Mouse (Mus musculus) thymus, postnatal 25 days (tissue): ENCODE results near the gene Gm10142.
"Not testable (repeated sequence)": the region's sequence is repeated elsewhere in the genome, so short reads cannot be mapped to it uniquely, and the experiment has no call there.

Experiments
- DNase-seq: peaks from one replicate; pipeline ENCODE4 v3.0.0; 2022

The Gm10142 gene

DNA sequence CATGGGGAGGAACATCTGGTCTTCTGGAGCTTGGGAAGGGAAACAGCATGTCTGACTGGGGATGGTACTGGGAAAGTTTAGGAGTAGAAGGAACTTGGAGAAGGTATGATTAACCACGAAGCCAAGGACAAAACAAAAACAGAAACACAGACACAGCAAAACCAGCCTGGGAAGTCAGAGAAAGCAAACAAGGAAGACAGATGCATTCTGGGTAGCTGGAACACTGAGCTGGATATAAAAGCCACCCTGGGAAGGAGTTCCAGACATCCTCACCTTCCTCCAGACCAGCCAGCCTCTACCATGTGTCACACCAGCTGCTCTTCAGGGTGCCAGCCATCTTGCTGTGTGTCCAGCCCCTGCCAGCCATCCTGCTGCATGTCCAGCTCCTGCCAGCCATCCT lies at the start of gene Gm10142:
TSS of gene Gm10142 (plus strand) at position 301 of the 400 bp plus-strand sequence.
- no peak for DNase-seq

DNA sequence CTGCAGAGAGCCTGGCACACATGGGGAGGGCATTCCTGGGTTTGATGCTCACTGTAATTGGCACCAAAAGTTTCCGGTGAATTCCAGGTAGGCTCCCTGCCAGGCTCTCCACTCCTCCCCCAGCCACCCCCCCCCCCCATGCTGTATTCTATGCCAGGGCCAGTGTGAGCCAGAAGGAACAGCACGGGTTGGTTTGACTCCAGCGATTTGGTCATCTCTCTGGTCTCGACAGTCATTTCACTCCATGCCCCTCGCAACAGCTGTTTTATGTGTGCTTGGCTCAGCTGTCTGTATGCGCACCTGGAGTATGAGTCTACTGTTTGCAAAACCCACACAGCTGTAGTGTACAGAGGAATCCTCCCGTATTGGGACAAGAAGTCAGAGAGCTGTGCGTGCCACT lies 49.3 kb upstream of the Gm10142 start:
- peak; percentile 18 for DNase-seq

DNA sequence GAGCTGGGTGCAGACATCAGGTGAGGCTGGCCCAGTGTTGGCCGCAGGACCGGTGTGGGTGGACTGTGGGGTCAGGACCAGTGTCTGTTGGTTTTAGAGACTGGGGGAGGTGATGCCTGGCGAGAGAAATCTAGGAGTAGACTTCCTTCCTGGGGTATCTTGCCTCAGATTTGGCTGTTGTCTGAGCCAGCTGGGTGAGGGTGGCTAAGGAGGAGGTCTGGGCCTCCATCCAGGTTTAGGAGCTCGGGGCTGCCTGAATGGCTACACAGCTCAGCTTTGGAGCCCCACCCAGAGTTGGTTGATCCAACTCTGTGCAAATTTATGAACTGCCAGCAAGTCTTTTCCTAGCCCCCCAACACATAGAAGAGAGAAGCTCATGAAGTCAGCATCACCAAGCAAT lies 48.2 kb upstream of the Gm10142 start:
- no peak for DNase-seq

DNA sequence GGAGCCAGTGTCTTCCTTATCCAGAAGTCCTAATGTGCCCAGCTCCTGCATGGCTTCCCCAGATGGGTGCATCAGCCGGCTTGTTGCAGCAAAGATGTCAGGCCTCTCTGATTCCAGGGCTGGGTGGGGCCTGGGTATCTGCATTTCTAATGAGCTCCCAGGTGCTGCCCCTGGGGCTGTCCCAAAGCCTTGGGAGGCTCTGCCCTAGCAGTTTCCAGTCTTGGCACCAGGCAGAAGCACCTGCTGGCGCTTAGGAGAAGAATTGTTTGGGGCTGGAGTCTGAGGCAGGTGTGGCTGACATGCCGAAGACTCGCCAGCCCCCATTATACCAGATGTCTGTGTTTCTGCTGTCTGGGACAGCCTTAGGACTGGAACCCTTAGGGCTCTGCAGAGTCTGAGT lies 44.9 kb upstream of the Gm10142 start:
- no peak for DNase-seq

DNA sequence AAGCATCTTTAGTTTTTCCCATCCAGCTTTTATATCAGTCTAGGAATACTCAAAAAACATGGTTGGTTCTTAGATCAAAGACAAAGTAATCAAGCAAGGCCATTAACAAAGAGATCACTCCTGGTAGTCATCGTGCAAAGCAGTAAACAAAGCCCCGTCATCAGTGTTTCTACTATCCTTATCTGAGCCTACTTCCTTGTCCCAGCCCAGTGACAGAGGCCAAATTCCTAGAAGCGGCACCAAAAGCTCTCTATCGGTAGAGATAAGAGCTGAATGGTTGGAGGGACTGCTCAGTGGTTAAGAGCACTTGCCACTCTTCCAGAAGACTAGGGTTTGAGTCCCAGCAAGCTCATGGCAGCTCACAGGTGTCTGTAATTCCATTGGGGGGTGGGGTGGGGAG lies 44.1 kb upstream of the Gm10142 start:
- DNase-seq = no peak

DNA sequence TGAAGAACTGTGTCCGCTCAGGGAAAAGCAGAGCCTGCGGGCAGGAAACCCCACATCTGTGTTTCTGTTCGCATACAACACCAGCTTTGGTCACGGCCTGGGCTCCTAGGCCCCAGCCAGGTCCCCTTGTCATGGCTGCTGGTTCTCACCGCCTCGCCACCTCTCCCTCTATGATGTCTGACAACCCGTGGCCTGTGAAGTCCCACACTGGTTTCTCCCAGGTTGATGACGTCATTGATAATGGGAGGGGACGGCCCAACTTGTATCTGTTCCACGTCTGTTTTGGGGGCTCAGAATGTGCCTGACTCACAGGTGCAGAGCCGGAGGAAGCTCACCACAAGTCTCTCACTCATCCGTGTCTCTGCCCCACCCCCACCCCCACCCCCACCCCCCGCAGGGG lies 41.8 kb upstream of the Gm10142 start:
- peak; percentile 66 for DNase-seq

DNA sequence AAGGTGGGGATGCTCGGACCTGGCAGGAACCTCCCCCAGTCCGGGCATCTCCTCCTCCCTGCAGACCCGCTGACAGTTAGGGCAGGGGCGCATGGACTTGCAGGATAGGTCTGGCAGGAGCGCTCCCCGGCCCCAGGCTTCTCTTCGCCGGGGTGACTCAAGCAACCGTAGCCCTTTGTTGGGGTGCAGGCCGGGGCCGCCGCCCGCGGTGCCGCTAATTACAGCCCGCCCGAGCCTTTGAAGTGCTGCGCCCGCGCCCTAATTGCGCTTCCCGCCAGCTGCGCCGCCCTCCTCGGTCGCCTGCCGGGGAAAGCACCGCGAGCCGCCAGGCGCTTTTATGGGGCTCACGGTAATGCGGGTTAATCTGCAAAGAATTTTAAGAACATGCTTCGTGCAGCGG lies 38.0 kb upstream of the Gm10142 start:
- DNase-seq = peak; percentile 40

DNA sequence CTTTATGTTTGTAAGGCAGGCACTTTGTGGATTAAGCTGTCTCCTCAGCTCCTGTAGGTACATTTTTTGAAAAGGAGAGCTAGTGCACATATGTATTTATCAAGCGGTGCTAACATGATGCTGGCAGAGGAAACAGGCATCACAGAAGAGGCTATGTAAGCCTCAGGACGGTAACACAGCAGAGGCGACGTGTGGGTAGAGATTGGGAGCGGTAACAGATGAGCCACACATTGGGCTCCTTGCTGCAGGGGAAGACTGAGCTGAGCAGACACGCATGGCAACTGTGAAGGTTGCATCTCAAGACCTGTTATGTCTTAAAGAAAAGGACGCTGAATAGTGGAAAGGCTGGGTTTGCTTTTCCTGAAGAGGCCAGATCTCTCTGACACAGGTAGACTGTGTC lies 32.6 kb upstream of the Gm10142 start:
- no peak for DNase-seq

DNA sequence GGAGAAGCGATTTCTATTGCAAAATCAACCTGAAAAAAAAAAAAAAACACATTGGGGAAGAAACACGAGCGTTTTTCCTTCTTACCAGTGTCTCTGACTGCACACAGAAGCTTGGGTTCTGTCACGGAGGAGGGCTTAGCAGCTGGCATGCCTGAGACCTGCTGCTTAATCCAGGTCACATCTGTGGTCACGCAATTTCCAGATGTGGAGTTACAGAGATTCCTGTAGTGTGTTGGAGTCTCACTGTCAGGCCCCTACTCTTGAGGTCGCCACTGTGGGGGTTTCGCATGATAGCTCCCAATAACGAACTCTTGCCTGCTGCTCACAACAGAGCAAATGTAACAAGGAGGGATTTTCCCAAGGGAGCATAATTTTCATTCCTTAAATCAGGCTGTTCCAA lies 31.4 kb upstream of the Gm10142 start:
- no peak for DNase-seq

DNA sequence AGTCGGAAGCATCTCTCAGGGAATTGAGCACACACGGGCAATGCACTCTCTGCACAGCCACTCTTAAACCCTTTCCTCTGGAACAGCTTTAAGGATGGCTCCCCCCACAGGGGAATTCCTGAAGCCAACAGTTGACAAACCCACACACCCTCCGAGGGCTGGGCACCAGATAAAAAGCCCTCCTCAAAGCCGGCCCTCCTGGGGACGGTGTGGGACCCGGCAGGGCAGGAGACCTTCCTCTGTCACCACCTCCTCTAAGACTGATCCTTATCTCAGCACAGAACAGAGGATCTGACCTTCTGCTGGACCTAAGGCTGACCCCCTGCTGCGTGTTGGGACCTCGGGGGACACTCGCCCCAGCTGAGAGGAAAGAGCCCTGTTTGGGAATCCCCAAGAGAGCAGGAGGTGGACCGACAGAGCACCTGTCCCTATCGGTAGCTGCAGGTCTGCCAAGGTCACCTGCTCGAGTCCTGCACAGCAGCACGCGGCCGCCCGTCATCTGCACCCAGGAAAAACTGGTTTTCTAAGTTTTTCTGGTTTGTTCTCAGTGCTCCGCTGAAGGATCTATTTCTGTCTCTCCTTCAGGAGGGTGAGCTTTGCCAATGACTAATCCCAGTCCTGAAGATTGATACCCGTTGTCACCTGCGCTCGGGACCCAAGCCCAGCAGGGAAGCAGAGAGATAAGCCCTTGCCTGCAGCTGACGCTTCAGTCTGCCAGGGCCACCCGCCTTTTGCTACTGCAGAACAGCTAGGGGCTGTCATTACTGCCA lies 29.5 kb upstream of the Gm10142 start, which contains the start of gene Tspear:
TSS of gene Tspear (plus strand) at position 675 of the 770 bp plus-strand sequence.
- no peak for DNase-seq

DNA sequence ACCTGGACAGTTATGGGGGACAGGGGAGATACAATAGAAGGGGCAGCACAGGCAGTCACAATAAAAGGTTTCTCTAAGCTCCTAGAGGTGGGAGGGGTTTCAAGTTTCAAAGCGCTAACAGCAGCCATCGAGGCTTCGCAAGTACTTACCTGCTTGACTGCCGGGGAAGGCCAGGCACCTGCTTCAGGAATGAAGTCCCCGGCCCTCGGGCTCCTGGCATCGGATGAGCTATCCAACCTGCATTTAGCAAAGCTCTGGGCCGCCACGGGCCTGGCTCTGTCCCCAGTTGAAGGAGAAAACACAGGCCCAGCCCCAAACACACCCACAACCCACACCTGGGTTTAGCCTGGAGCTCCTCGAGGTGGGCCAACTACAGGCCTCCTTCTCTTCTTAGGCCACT lies 28.6 kb upstream of the Gm10142 start:
- DNase-seq = no peak

DNA sequence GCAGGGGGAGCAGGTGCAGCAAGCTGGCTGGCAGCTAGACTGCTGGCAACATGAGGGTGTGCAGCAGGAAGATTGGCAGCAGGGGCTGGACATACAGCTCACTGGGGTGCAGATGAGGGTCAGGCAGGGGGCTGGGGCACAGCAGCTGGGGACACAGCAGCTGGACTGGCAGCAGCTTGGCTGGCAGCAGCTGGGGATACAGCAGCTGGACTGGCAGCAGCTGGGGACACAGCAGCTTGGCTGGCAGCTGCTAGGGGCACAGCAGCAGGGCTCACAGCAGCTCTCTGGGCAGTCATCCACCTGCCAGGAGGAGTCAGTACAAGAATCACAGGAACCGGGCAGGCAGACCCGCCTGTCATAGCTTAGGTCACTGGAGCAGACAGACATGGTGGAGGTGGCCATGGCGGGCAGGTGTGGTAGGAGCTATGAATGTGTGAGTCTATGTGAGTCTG lies 25.2 kb upstream of the Gm10142 start, which contains the start of gene Gm19402:
TSS of gene Gm19402 (minus strand) at position 402 of the 452 bp plus-strand sequence.
- DNase-seq = not testable (repeated sequence)

DNA sequence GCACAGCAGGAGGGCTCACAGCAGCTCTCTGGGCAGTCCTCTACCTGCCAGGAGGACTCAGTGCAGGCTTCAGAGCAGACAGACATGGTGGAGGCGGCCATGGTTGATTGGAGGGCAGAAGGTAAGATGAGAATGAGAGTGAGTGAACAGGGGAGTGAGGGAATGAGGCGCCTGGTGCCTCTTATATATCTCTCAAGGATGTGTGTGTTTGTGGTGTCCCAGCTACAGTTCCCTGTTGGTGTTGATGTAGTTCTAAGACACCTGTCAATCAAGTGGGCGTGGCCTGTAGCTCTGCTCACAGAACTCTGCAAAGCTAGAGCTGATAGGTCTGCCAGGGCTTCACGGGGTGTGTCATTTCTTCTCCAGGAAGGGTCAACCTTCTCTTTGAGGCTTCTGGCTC lies 18.5 kb upstream of the Gm10142 start, which contains the start of gene Gm9508:
TSS of gene Gm9508 (minus strand) at position 101 of the 400 bp plus-strand sequence.
- no peak for DNase-seq

DNA sequence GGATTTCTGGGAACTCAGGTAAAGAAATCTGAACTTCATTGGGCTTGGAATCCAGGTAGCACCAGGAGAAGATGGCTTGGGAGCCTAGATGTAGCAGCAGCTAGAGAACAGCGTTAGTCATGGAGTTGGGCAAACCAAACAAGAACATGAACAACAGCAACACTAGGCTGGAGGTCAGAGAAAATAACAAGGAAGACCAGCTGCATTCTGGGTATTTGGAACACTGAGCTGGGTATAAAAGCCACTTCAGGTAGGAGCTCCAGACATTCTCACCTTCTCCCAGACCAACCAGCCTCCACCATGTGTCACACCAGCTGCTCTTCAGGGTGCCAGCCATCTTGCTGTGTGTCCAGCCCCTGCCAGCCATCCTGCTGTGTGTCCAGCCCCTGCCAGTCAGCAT lies 9.3 kb upstream of the Gm10142 start, which contains the start of gene Gm10272:
TSS of gene Gm10272 (plus strand) at position 301 of the 400 bp plus-strand sequence.
- DNase-seq = no peak

DNA sequence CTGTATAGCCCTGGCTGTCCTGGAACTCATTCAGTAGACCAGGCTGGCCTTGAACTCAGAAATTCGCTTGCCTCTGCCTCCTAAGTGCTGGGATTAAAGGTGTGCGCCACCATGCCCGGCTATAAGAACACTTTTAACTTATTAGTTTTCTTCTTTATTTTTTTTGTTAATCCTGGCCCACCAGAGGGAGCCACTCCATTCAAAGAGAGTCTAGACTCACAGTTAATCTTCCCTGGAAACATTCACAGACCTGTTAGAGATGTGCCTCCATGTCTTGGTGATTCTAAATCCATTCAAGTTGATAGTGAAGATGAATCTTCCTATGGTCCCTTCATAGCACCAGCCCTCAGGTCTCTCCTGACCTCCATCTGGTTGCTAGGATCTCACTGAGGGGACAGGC lies 5.8 kb upstream of the Gm10142 start:
- no peak for DNase-seq

DNA sequence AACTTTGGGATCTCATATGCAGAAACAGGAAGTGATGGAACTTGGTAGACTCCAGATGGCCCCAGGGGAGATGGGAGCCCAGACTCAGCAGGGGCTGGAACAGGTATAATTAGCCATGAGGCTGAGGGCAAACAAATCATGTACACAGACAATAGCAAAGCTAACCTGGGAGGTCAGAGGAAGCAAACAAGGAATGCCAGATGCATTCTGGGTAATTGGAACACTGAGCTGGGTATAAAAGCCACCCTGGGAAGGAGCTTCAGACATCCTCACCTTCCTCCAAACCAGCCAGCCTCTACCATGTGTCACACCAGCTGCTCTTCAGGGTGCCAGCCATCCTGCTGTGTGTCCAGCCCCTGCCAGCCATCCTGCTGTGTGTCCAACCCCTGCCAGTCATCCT lies 4.5 kb upstream of the Gm10142 start, which contains the start of gene Gm10024:
TSS of gene Gm10024 (plus strand) at position 301 of the 400 bp plus-strand sequence.
- not testable (repeated sequence) for DNase-seq

DNA sequence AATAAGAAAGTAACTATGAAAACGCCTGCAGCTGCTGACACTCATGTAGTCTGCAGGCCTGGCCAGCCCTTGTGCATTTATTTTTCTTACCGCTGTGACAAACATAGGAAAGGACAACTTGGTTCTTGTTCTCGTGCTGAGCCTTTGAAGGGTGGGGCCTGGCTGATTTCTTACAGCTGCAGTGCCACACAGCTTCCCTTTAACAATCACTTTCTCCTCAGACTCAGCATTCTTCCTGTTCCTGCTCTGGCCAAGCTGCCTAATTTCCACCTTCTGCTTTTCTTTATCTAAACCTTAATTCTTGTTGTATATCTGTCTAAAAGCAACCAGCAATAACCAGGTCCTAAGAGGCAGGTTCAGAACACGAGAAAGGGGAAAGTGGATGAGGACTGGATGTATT lies 1.9 kb upstream of the Gm10142 start:
- no peak for DNase-seq

DNA sequence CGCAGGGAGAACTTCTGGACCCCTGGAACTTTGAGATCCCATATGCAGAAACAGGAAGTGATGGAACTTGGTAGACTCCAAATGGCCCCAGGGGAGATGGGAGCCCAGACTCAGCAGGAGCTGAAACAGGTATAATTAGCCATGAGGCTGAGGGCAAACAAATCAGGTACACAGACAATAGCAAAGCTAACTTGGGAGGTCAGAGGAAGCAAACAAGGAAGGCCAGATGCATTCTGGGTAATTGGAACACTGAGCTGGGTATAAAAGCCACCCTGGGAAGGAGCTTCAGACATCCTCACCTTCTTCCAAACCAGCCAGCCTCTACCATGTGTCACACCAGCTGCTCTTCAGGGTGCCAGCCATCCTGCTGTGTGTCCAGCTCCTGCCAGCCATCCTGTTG lies 4.7 kb downstream of the Gm10142 start, which contains the start of gene Krtap12-1:
TSS of gene Krtap12-1 (plus strand) at position 301 of the 400 bp plus-strand sequence.
- not testable (repeated sequence) for DNase-seq

DNA sequence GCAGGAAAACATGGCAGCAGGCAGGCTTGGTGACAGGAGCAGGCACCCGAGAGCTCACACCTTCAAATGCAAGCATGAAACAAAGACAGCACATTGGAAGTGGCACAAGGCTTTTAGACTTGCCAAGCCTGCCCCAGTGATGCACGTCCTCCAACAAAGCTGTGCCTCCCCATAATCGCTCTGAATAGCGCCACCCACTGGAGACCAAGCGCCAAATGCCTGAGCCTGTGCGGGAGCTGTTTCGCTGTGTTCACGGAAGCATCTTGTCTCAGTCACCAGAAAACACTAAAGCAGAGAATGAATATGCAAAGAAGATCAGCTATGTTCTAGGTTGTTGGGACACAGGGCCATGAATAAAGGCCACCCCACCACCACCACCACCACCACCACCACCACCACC lies 9.2 kb downstream of the Gm10142 start:
- DNase-seq = no peak

DNA sequence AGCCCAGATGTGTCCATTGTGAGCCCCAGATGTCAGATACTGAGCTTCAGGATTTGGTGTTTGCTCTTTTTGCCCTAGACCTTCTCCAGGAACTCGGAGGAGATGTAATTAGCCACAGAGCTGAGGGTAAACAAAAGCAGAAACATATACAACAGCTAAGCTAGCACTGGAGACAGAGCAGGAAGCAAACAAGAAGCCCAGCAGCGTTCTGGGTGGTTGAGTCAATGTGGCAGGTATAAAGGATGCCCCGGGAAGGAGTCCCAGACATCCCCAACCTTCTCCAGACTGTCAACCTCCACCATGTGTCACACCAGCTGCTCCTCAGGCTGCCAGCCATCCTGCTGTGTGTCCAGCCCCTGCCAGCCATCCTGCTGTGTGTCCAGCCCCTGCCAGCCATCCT lies 10.6 kb downstream of the Gm10142 start, which contains the start of gene Gm10100:
TSS of gene Gm10100 (plus strand) at position 301 of the 400 bp plus-strand sequence.
- DNase-seq = no peak

DNA sequence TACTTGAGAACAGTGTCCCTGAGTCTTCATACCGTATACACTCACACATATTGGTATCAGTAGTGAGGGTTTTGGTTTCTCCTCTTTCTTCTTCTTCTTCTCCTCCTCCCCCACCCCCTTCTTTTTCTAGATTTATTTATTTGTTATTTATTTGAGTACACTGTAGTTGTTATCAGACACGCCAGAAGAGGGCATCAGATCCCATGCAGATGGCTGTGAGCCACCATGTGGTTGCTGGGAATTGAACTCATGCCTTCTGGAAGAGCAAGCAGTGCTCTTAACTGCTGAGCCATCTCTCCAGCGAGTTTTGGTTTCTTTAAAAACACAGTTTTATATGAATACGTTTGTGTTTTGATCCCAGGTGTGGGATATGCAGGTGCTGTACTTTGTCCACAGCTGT lies 12.7 kb downstream of the Gm10142 start:
- DNase-seq = no peak

DNA sequence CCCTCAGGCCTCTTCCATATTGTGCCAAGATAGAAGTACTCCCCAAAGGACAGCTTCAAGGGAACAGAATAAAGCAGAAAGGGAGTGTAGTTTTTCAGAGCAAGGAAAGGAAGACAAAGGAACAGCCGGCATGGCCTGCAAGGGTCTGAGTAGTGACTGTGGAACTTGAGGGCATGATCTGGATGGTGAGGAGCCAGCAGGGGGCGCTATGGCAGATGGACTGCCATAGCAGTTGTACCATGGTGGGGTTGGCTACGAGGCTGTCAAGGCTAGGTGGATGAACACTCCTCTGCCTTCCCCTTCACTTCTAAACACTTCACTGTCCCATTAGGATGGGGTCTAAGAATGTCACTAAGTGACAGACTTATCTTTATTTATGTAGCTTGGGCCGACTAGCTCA lies 13.6 kb downstream of the Gm10142 start:
- DNase-seq = peak; percentile 6

DNA sequence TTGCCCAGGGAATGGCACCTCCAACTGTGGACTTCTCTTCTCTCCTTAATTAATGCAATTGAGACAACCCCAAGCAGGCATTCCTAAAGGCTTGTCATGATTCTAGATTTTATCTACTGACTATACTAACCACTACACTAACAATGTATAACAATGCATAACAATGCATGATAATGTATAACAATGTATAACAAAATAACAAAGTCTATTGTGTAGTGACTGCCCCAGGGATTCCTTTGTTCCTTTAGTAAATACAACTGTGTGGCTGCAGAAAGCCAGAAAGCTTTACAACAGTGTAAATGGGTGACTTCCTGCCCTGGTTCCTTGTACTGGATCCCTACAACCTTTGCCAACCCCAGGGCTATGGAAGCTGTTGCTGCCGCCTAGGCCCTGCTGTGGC lies 20.3 kb downstream of the Gm10142 start:
- DNase-seq = no peak

DNA sequence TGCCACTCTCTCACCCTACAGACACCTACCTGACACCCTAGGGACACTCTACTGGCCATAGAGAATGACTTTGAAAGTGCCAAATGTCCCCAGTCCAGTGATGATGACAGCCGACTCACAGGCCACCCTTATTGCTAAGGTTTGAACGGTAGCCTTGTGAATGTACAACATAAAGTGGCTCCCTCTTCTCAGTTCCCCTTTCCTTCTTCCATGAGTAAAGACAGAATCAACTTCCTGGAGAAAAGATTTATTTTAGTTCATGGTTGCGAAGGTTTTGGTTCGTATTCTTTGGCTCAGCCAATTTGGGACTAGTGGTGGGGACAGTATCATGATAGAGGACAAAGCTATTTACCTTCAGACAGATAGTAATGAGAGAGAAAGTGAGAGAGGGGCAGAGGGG lies 23.3 kb downstream of the Gm10142 start:
- no peak for DNase-seq
